Mouse (Mus musculus) frontal cortex, postnatal 25 days (tissue): ENCODE results near the gene Kcnj10.
A peak's percentile ranks its signal among the peaks of the same experiment; 100 is the strongest.

Experiments
- DNase-seq, 2 experiments: peaks; one replicate each; pipeline ENCODE4 v3.0.0; 2022; ENCODE audit warnings: low spot score in 2 of 2

Kcnj10 gene

GRCm38 (mm10) chr1:172329616-172330015 is 11.4 kb upstream of the Kcnj10 start:
- DNase-seq, result no peak

- no peak for DNase-seq
Observed at GRCm38 (mm10) chr1:172331422-172331947, 9.5 kb upstream of the Kcnj10 start.

- no peak for DNase-seq
Observed at GRCm38 (mm10) chr1:172332925-172333324, 8.1 kb upstream of the Kcnj10 start.

- DNase-seq, result no peak
Observed at GRCm38 (mm10) chr1:172333512-172333911, 7.5 kb upstream of the Kcnj10 start.

- DNase-seq, result no peak
Observed at GRCm38 (mm10) chr1:172335804-172336203, 5.2 kb upstream of the Kcnj10 start.

- no peak for DNase-seq
Observed at GRCm38 (mm10) chr1:172337411-172338185, 3.4 kb upstream of the Kcnj10 start.

- no peak for DNase-seq
Observed at GRCm38 (mm10) chr1:172341386-172341785, 376 bp downstream of the Kcnj10 start.

GRCm38 (mm10) chr1:172342729-172343128 is 1.7 kb downstream of the Kcnj10 start:
- no peak for DNase-seq

GRCm38 (mm10) chr1:172343914-172344313 is 2.9 kb downstream of the Kcnj10 start:
- DNase-seq, result no peak

GRCm38 (mm10) chr1:172344820-172345219 is 3.8 kb downstream of the Kcnj10 start:
- no peak for DNase-seq

GRCm38 (mm10) chr1:172346707-172347106 is 5.7 kb downstream of the Kcnj10 start:
- DNase-seq, result no peak

- no peak for DNase-seq
Observed at GRCm38 (mm10) chr1:172347382-172347781, 6.4 kb downstream of the Kcnj10 start.

- no peak for DNase-seq
Observed at GRCm38 (mm10) chr1:172349504-172349903, 8.5 kb downstream of the Kcnj10 start.

- no peak for DNase-seq
Observed at GRCm38 (mm10) chr1:172349916-172350812, 9.2 kb downstream of the Kcnj10 start.

- DNase-seq, result no peak
Observed at GRCm38 (mm10) chr1:172352001-172352400, 11.0 kb downstream of the Kcnj10 start.

- DNase-seq, result no peak
Observed at GRCm38 (mm10) chr1:172352453-172352852, 11.4 kb downstream of the Kcnj10 start.

GRCm38 (mm10) chr1:172355336-172355735 is 14.3 kb downstream of the Kcnj10 start:
- no peak for DNase-seq

GRCm38 (mm10) chr1:172357550-172357949 is 16.5 kb downstream of the Kcnj10 start:
- DNase-seq, result peak in 1 of 2 experiments; percentile 52

- no peak for DNase-seq
Observed at GRCm38 (mm10) chr1:172358341-172358740, 17.3 kb downstream of the Kcnj10 start.

GRCm38 (mm10) chr1:172364684-172365083 is 23.7 kb downstream of the Kcnj10 start:
- DNase-seq, result peak in 1 of 2 experiments; percentile 35

- no peak for DNase-seq
Observed at GRCm38 (mm10) chr1:172368768-172369418, 27.9 kb downstream of the Kcnj10 start.

GRCm38 (mm10) chr1:172376198-172376667 is 35.2 kb downstream of the Kcnj10 start, which contains the start of gene Pigm:
Gene Pigm, plus strand, starts transcription at chr1:172376546.
- peak; percentile 92 to 97 for DNase-seq
